Mouse (Mus musculus) heart, postnatal 0 days (tissue): ENCODE measurements around the gene Tmem63b. TPM values are rescaled to one million over a fixed set of nuclear protein-coding genes. Genes with fewer than 3 reads are reported as not detected.

Experiments
- ATAC-seq: fragments of 200-750 bp; cut with Nextera tagmentation; 2 replicates; pipeline ENCODE4 v1.8.0; 2017; ENCODE audit warnings: low read depth, moderate number of reproducible peaks, moderate library complexity; ENCODE audit not compliant: insufficient read depth
- DNase-seq: peaks from one replicate; pipeline ENCODE4 v3.0.0-alpha.2; 2016; ENCODE audit warnings: low spot score
- H3K27ac ChIP-seq: fragments of 300-500 bp; sonication (generic); 2 replicates; pipeline ENCODE4 v1.5.1; 2014; ENCODE audit warnings: low read depth, mild to moderate bottlenecking
- H3K27me3 ChIP-seq: fragments of 300-500 bp; sonication (generic); 2 replicates; pipeline ENCODE4 v1.6.1; 2014; ENCODE audit warnings: low read length, mixed read lengths; ENCODE audit not compliant: control insufficient read depth, insufficient read depth
- H3K36me3 ChIP-seq: fragments of 300-500 bp; sonication (generic); replicated peaks from 2 replicates; pipeline ENCODE4 v1.6.1; 2014; ENCODE audit warnings: low read length, mixed read lengths; ENCODE audit not compliant: control insufficient read depth, insufficient read depth
- H3K4me1 ChIP-seq: fragments of 300-500 bp; sonication (generic); 2 replicates; pipeline ENCODE4 v1.6.1; 2014; ENCODE audit warnings: antibody characterized with exemption; ENCODE audit not compliant: control insufficient read depth, insufficient read depth
- H3K4me2 ChIP-seq: fragments of 300-500 bp; sonication (generic); 2 replicates; pipeline ENCODE4 v1.6.1; 2014; ENCODE audit warnings: low read depth, mild to moderate bottlenecking, low read length, moderate library complexity
- H3K4me3 ChIP-seq: fragments of 300-500 bp; sonication (generic); 2 replicates; pipeline ENCODE4 v1.5.1; 2014; ENCODE audit warnings: low read depth, low read length
- H3K9ac ChIP-seq: fragments of 300-500 bp; sonication (generic); replicated peaks from 2 replicates; pipeline ENCODE4 v1.6.1; 2014; ENCODE audit warnings: low read depth, low read length, mixed read lengths
- H3K9me3 ChIP-seq: fragments of 300-500 bp; sonication (generic); replicated peaks from 2 replicates; pipeline ENCODE4 v1.6.1; 2016; ENCODE audit warnings: low read length; ENCODE audit not compliant: control insufficient read depth
- CTCF ChIP-seq: IDR thresholded peaks from 2 replicates; pipeline ENCODE4 v1.5.1; 2016; ENCODE audit warnings: antibody characterized with exemption, control low read depth, low read depth
- EP300 ChIP-seq: IDR thresholded peaks from 2 replicates; pipeline ENCODE4 v1.6.1; 2016; ENCODE audit warnings: antibody characterized with exemption, low read depth
- WGBS: fragments of 180-500 bp; shearing (Covaris S2); extraction: QIAGEN DNeasy Blood & Tissue Kit; methylation state at CpG from one replicate; pipeline ENCODE4 v1.1.7; 2014; 5-methylcytosine and 5-hydroxymethylcytosine counted together
- polyA plus RNA-seq: library from polyadenylated mRNA; unstranded; fragments of >200 nt; fragmentation: Nextera tagmentation; extraction: Ambion mirVana; gene quantifications from 2 replicates; pipeline ENCODE4 v1.2.1, GENCODE M21; 2015
- total RNA-seq: library from RNA; depleted of rRNA; stranded (reverse); fragments of >200 nt; gene quantifications from 2 replicates; pipeline ENCODE4 v1.2.3, GENCODE M21; 2014; ENCODE audit warnings: low replicate concordance

The Tmem63b gene
- total and polyA plus RNA-seq, 2 experiments from 2014 or later = 53.2 to 81.5 TPM

GRCm38 (mm10) chr17:45710407-45710806 is 23.7 kb upstream of the Tmem63b start:
- 51% methylated on average over 8 of the region's 8 CpGs for WGBS
- ATAC-seq = 0 out of 2 replicates have a peak, but pooled peaks have one; percentile 24
- H3K9ac ChIP-seq = no peak overlapping the region
- no peaks in the 10 kb centered on the region for H3K27me3 ChIP-seq
- no peak overlapping the region for H3K4me3 ChIP-seq
- H3K9me3 ChIP-seq = no peaks in the 10 kb centered on the region
- 0 out of 2 replicates have a peak, but pooled peaks cover 5% of the 10 kb centered on the region for H3K4me1 ChIP-seq
- H3K27ac ChIP-seq = no peak overlapping the region
- no peak overlapping the region for H3K4me2 ChIP-seq
- TF ChIP-seq CTCF (no peak), EP300 (no peak)
- no peak for DNase-seq
- H3K36me3 ChIP-seq = no peaks in the 10 kb centered on the region

- Histone ChIP-seq H3K9me3 (no peaks in the 10 kb centered on the region), H3K36me3 (no peaks in the 10 kb centered on the region), H3K4me1 (0 out of 2 replicates have a peak, but pooled peaks cover 5% of the 10 kb centered on the region), H3K27me3 (no peaks in the 10 kb centered on the region), H3K4me3 (no peak overlapping the region), H3K9ac (no peak overlapping the region), H3K27ac (no peak overlapping the region), H3K4me2 (no peak overlapping the region)
- ATAC-seq (peak; percentile 55), DNase-seq (no peak)
- TF ChIP-seq CTCF (no peak), EP300 (no peak)
- WGBS = 29% methylated on average over 3 of the region's 3 CpGs
These were observed 23.1 kb upstream of the Tmem63b start for GRCm38 (mm10) chr17:45709829-45710228.

GRCm38 (mm10) chr17:45708179-45708578 is 21.5 kb upstream of the Tmem63b start:
- no peaks in the 10 kb centered on the region for H3K27me3 ChIP-seq
- no peak overlapping the region for H3K4me3 ChIP-seq
- H3K4me1 ChIP-seq = 0 out of 2 replicates have a peak, but pooled peaks cover 5% of the 10 kb centered on the region
- TF ChIP-seq EP300 (no peak), CTCF (no peak)
- DNase-seq (no peak), ATAC-seq (no peak)
- H3K27ac ChIP-seq = no peak overlapping the region
- no peak overlapping the region for H3K9ac ChIP-seq
- H3K36me3 ChIP-seq = no peaks in the 10 kb centered on the region
- H3K9me3 ChIP-seq = no peaks in the 10 kb centered on the region
- H3K4me2 ChIP-seq = no peak overlapping the region
- WGBS = 72% methylated on average over 8 of the region's 8 CpGs

GRCm38 (mm10) chr17:45707376-45707775 is 20.7 kb upstream of the Tmem63b start:
- Histone ChIP-seq H3K36me3 (no peaks in the 10 kb centered on the region), H3K27me3 (no peaks in the 10 kb centered on the region), H3K9me3 (no peaks in the 10 kb centered on the region), H3K27ac (no peak overlapping the region), H3K9ac (no peak overlapping the region), H3K4me1 (0 out of 2 replicates have a peak, but pooled peaks cover 5% of the 10 kb centered on the region), H3K4me3 (no peak overlapping the region), H3K4me2 (no peak overlapping the region)
- no peak for DNase-seq
- TF ChIP-seq CTCF (0 out of 2 replicates have a peak, but pooled peaks have one; percentile 10), EP300 (no peak)
- 28% methylated on average over 3 of the region's 3 CpGs for WGBS
- ATAC-seq = no peak

GRCm38 (mm10) chr17:45706796-45707195 is 20.1 kb upstream of the Tmem63b start:
- H3K4me2 ChIP-seq = no peak overlapping the region
- WGBS = 66% methylated on average over 5 of the region's 5 CpGs
- H3K4me3 ChIP-seq = no peak overlapping the region
- DNase-seq (no peak), ATAC-seq (no peak)
- no peak for TF ChIP-seq EP300
- TF ChIP-seq CTCF = no peak
- no peak overlapping the region for H3K27ac ChIP-seq
- H3K36me3 ChIP-seq = no peaks in the 10 kb centered on the region
- H3K4me1 ChIP-seq = 0 out of 2 replicates have a peak, but pooled peaks cover 5% of the 10 kb centered on the region
- H3K9me3 ChIP-seq = no peaks in the 10 kb centered on the region
- H3K27me3 ChIP-seq = no peaks in the 10 kb centered on the region
- no peak overlapping the region for H3K9ac ChIP-seq

GRCm38 (mm10) chr17:45703187-45703586 is 16.5 kb upstream of the Tmem63b start:
- TF ChIP-seq EP300 = no peak
- TF ChIP-seq CTCF = no peak
- DNase-seq = no peak
- 58% methylated on average over 7 of the region's 7 CpGs for WGBS
- H3K9me3 ChIP-seq = no peaks in the 10 kb centered on the region
- H3K4me1 ChIP-seq = peaks cover 8% of the 10 kb centered on the region; the same call in 1 of the 2 replicates
- peaks cover 5% of the 10 kb centered on the region; the same call in 1 of the 2 replicates for H3K36me3 ChIP-seq
- no peak overlapping the region for H3K4me2 ChIP-seq
- no peak overlapping the region for H3K9ac ChIP-seq
- H3K27ac ChIP-seq = no peak overlapping the region
- no peak for ATAC-seq
- no peaks in the 10 kb centered on the region for H3K27me3 ChIP-seq
- H3K4me3 ChIP-seq = no peak overlapping the region
